Mouse (Mus musculus) liver, embryonic 11.5 days (tissue): ENCODE measurements around the gene Tdrkh. TPM values are rescaled to one million over a fixed set of nuclear protein-coding genes. Genes with fewer than 3 reads are reported as not detected.

Source experiments
- ATAC-seq: fragments of 200-750 bp; cut with Nextera tagmentation; replicated peaks from 2 replicates; pipeline ENCODE4 v1.8.0; 2017; ENCODE audit warnings: moderate number of reproducible peaks, mild to moderate bottlenecking, moderate TSS enrichment, moderate library complexity; ENCODE audit not compliant: low FRiP score
- DNase-seq: peaks from one replicate; pipeline ENCODE4 v3.0.0-alpha.2; 2017; ENCODE audit warnings: low spot score
- H3K27ac ChIP-seq: fragments of 300-500 bp; sonication (generic); 2 replicates; pipeline ENCODE4 v1.5.1; 2014; ENCODE audit warnings: mild to moderate bottlenecking, low read depth, low read length, control low read depth
- H3K27me3 ChIP-seq: fragments of 300-500 bp; sonication (generic); replicated peaks from 2 replicates; pipeline ENCODE4 v1.6.1; 2014; ENCODE audit warnings: low read length, mixed read lengths; ENCODE audit not compliant: control insufficient read depth, insufficient read depth
- H3K36me3 ChIP-seq: fragments of 300-500 bp; sonication (generic); 2 replicates; pipeline ENCODE4 v1.6.1; 2014; ENCODE audit warnings: mild to moderate bottlenecking, low read length, moderate library complexity, mixed read lengths; ENCODE audit not compliant: control insufficient read depth, insufficient read depth
- H3K4me1 ChIP-seq: fragments of 300-500 bp; sonication (generic); replicated peaks from 2 replicates; pipeline ENCODE4 v1.6.1; 2014; ENCODE audit warnings: low read length, mixed read lengths; ENCODE audit not compliant: control insufficient read depth, insufficient read depth
- H3K4me2 ChIP-seq: fragments of 300-500 bp; sonication (generic); 2 replicates; pipeline ENCODE4 v1.6.1; 2014; ENCODE audit warnings: mild to moderate bottlenecking, control low read depth, moderate library complexity
- H3K4me3 ChIP-seq: fragments of 300-500 bp; sonication (generic); 2 replicates; pipeline ENCODE4 v1.5.1; 2014; ENCODE audit warnings: low read depth, low read length, control low read depth
- H3K9ac ChIP-seq: fragments of 300-500 bp; sonication (generic); 2 replicates; pipeline ENCODE4 v1.6.1; 2014; ENCODE audit warnings: low read depth, low read length, control low read depth
- H3K9me3 ChIP-seq: fragments of 300-500 bp; sonication (generic); 2 replicates; pipeline ENCODE4 v1.6.1; 2016; ENCODE audit warnings: low read length, inconsistent platforms, mixed read lengths; ENCODE audit not compliant: control insufficient read depth
- WGBS: fragments of 180-500 bp; shearing (Covaris S2); extraction: QIAGEN DNeasy Blood & Tissue Kit; methylation state at CpG from one replicate; pipeline ENCODE4 v1.1.7; 2014; 5-methylcytosine and 5-hydroxymethylcytosine counted together
- polyA plus RNA-seq: library from polyadenylated mRNA; unstranded; fragments of >200 nt; fragmentation: Nextera tagmentation; extraction: Ambion mirVana; gene quantifications from 2 replicates; pipeline ENCODE4 v1.2.1, GENCODE M21; 2014

Gene Tdrkh
- polyA plus RNA-seq, 1 experiment from 2014 or later = 10.4 TPM

DNA sequence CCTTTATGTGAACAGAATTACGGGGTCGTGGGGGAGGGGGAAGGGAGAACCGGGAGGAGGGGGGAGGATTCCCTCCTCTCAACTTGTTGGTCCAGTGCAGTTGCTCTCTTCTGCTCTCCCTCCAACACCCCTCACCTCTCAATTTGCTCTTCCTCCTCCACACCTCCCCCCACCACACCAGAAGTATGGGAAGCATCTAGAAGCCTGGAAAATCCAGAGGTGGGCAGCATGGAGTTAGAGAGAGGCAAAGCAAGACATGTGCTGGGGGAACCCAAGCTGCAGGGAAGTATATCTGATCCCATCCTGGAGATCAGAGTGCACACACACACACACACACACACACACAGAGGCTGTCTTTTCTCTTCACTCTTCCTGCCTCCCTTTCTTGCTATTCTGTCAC, 41.0 kb upstream of the Tdrkh start:
- H3K4me3 ChIP-seq = no peak overlapping the region
- no peak overlapping the region for H3K9ac ChIP-seq
- no peaks in the 10 kb centered on the region for H3K9me3 ChIP-seq
- no peaks in the 10 kb centered on the region; the same call in 1 of the 2 replicates for H3K4me1 ChIP-seq
- peaks cover 15% of the 10 kb centered on the region for H3K27me3 ChIP-seq
- WGBS = 0% methylated on average over 3 of the region's 3 CpGs
- DNase-seq = no peak
- no peaks in the 10 kb centered on the region for H3K36me3 ChIP-seq
- no peak; the same call in 1 of the 2 replicates for ATAC-seq
- H3K27ac ChIP-seq = no peak overlapping the region
- no peak overlapping the region; the same call in 1 of the 2 replicates for H3K4me2 ChIP-seq

GRCm38 (mm10) chr3:94372641-94373040, 40.4 kb upstream of the Tdrkh start, which contains the start of gene Rorc:
Gene Rorc (plus strand): TSS chr3:94372794.
- no peak for DNase-seq
- no peak within 1 kb of the TSS for H3K27ac ChIP-seq
- H3K4me1 ChIP-seq = no peaks in the 10 kb centered on the region; the same call in 1 of the 2 replicates
- no peak within 1 kb of the TSS for H3K9ac ChIP-seq
- no peak for ATAC-seq
- H3K4me2 ChIP-seq = peak within 1 kb of the TSS; percentile 39
- 20% methylated on average over 5 of the region's 5 CpGs for WGBS
- H3K36me3 ChIP-seq = no peaks in the 10 kb centered on the region
- H3K9me3 ChIP-seq = no peaks in the 10 kb centered on the region
- H3K27me3 ChIP-seq = peaks cover 15% of the 10 kb centered on the region
- no peak within 1 kb of the TSS; the same call in 1 of the 2 replicates for H3K4me3 ChIP-seq

DNA sequence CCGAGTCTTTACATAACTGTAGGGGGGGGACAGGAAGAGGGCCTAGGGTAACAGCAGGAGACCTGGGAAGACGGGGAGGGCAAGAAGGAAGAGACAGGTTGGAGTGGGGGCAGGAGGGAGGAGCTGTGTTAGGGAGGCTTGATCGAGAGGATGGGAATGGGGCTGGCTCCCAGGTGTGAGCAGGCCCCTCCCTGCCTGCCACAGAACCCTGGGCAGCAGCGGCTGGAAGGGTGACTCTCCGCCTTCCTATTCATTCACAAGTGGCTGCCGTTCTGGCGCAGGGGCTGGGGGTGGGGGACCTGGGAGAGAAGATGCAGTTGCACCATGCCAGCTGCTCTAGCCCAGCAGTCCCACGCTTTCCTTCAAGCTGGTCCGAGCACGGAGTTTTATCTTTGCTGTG, 40.0 kb upstream of the Tdrkh start:
- no peaks in the 10 kb centered on the region for H3K36me3 ChIP-seq
- H3K27ac ChIP-seq = no peak overlapping the region
- 9% methylated on average over 10 of the region's 10 CpGs for WGBS
- H3K9me3 ChIP-seq = no peaks in the 10 kb centered on the region
- no peak overlapping the region for H3K9ac ChIP-seq
- DNase-seq = no peak
- H3K4me3 ChIP-seq = no peak overlapping the region; the same call in 1 of the 2 replicates
- H3K4me2 ChIP-seq = peak overlapping the region; percentile 39
- H3K27me3 ChIP-seq = peaks cover 15% of the 10 kb centered on the region
- ATAC-seq = no peak
- H3K4me1 ChIP-seq = no peaks in the 10 kb centered on the region; the same call in 1 of the 2 replicates

- Histone ChIP-seq H3K4me1 (no peaks in the 10 kb centered on the region; the same call in 1 of the 2 replicates), H3K4me2 (peak overlapping the region; percentile 39), H3K27me3 (peaks cover 15% of the 10 kb centered on the region), H3K9ac (no peak overlapping the region), H3K36me3 (no peaks in the 10 kb centered on the region), H3K9me3 (no peaks in the 10 kb centered on the region), H3K4me3 (no peak overlapping the region), H3K27ac (no peak overlapping the region)
- no peak for DNase-seq
- 7% methylated on average over 5 of the region's 5 CpGs for WGBS
- ATAC-seq = no peak
These were observed 39.5 kb upstream of the Tdrkh start for GRCm38 (mm10) chr3:94373597-94374011.

DNA sequence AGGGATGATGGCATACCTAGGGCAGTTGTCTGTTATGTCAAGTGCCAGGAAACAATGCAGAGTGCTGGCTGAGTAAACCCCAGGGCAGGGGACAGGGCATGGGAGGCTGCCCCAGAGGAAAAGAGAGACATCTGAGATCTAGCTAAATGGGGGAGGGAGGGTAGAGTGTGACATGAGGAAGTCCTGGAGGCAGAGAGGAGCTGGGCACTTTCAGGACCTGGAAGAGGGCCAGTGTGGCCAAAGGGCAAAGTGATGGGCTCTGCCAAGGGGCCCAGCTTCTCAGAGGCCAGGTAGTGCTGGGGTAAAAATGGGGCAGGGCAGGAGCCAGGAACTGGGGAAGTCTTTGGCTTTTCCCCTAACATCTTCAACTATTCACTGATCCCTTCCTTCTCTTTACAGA, 38.4 kb upstream of the Tdrkh start:
- no peak for ATAC-seq
- H3K9ac ChIP-seq = no peak overlapping the region
- H3K36me3 ChIP-seq = no peaks in the 10 kb centered on the region
- DNase-seq = no peak
- no peaks in the 10 kb centered on the region; the same call in 1 of the 2 replicates for H3K4me1 ChIP-seq
- H3K9me3 ChIP-seq = no peaks in the 10 kb centered on the region
- H3K27me3 ChIP-seq = peaks cover 15% of the 10 kb centered on the region
- H3K27ac ChIP-seq = no peak overlapping the region
- no peak overlapping the region for H3K4me3 ChIP-seq
- no peak overlapping the region for H3K4me2 ChIP-seq

DNA sequence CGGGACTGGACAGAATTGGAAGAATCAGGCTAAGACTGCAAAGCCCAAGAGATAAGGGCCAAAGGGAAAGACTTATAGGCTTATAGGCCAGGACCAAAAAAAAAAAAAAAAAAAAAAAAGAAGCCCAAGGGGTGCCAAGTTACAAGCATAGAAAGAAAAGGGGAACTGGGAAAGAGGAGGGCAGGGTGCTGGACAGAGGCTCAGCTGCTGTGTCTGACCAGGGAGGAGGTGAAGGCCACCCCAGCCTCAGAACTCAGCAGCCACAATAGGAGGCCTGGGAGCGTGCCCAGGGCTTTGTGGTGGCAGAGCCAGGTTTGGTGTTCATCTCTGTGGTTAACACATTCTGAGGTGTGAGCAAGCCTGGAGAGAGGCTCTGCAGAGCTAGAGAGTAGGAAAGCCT, 37.9 kb upstream of the Tdrkh start:
- Histone ChIP-seq H3K27me3 (peaks cover 15% of the 10 kb centered on the region), H3K27ac (no peak overlapping the region), H3K4me2 (no peak overlapping the region), H3K36me3 (no peaks in the 10 kb centered on the region), H3K9me3 (no peaks in the 10 kb centered on the region), H3K9ac (no peak overlapping the region), H3K4me3 (no peak overlapping the region), H3K4me1 (no peaks in the 10 kb centered on the region; the same call in 1 of the 2 replicates)
- DNase-seq (no peak), ATAC-seq (no peak)
- WGBS = 54% methylated on average over 2 of the region's 2 CpGs

DNA sequence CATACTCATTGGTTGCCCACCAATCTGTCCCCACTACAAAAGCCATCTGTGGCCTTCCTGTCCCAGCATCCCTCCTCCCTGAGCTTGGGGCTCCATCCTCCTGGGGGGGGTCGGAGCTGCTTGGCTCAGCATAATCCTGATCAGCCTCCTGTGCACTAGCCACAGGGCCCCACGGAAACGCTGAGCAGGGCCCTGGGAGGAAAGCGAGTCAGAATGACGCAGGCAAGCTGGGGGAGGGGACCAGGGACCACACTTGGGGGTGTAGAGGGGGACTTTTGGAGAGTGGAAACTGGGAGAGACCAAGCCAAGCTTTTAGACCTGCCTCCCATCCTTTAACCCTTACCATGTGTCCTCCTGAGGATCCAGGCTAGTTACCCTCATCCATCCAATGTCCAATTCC, 37.2 kb upstream of the Tdrkh start:
- H3K27me3 ChIP-seq = peaks cover 15% of the 10 kb centered on the region
- DNase-seq (no peak), ATAC-seq (no peak)
- H3K4me3 ChIP-seq = no peak overlapping the region
- no peaks in the 10 kb centered on the region for H3K36me3 ChIP-seq
- H3K9me3 ChIP-seq = no peaks in the 10 kb centered on the region
- no peak overlapping the region for H3K4me2 ChIP-seq
- WGBS = 30% methylated on average over 5 of the region's 5 CpGs
- H3K4me1 ChIP-seq = no peaks in the 10 kb centered on the region; the same call in 1 of the 2 replicates
- no peak overlapping the region for H3K9ac ChIP-seq
- H3K27ac ChIP-seq = no peak overlapping the region

GRCm38 (mm10) chr3:94377028-94377923, 35.8 kb upstream of the Tdrkh start:
- H3K36me3 ChIP-seq = no peaks in the 10 kb centered on the region
- DNase-seq = no peak
- H3K27me3 ChIP-seq = peaks cover 15% of the 10 kb centered on the region
- no peak overlapping the region for H3K9ac ChIP-seq
- H3K4me1 ChIP-seq = no peaks in the 10 kb centered on the region; the same call in 1 of the 2 replicates
- no peak overlapping the region for H3K27ac ChIP-seq
- no peak overlapping the region for H3K4me3 ChIP-seq
- ATAC-seq = no peak
- no peak overlapping the region for H3K4me2 ChIP-seq
- H3K9me3 ChIP-seq = no peaks in the 10 kb centered on the region
- 14% methylated on average over 13 of the region's 13 CpGs for WGBS
